Mouse (Mus musculus) liver, embryonic 15.5 days (tissue): ENCODE results near the gene H2al1d. TPM values are rescaled to one million over a fixed set of nuclear protein-coding genes. Genes with fewer than 3 reads are reported as not detected.
"Not testable (repeated sequence)": the region's sequence is repeated elsewhere in the genome, so short reads cannot be mapped to it uniquely, and the experiment has no call there.

Experiments
- ATAC-seq: fragments of 200-750 bp; cut with Nextera tagmentation; 2 replicates; pipeline ENCODE4 v1.8.0; 2017; ENCODE audit warnings: moderate number of reproducible peaks, mild to moderate bottlenecking, moderate library complexity; ENCODE audit not compliant: insufficient read depth
- H3K27ac ChIP-seq: fragments of 300-500 bp; sonication (generic); replicated peaks from 2 replicates; pipeline ENCODE4 v1.5.1; 2015; ENCODE audit warnings: mild to moderate bottlenecking, inconsistent platforms
- H3K27me3 ChIP-seq: fragments of 300-500 bp; sonication (generic); 2 replicates; pipeline ENCODE4 v1.6.1; 2015; ENCODE audit warnings: mild to moderate bottlenecking, inconsistent platforms
- H3K36me3 ChIP-seq: fragments of 300-500 bp; sonication (generic); replicated peaks from 2 replicates; pipeline ENCODE4 v1.6.1; 2015; ENCODE audit warnings: moderate library complexity, mild to moderate bottlenecking, inconsistent platforms
- H3K4me1 ChIP-seq: fragments of 300-500 bp; sonication (generic); replicated peaks from 2 replicates; pipeline ENCODE4 v1.6.1; 2015; ENCODE audit warnings: inconsistent platforms
- H3K4me2 ChIP-seq: fragments of 300-500 bp; sonication (generic); 2 replicates; pipeline ENCODE4 v1.6.1; 2015; ENCODE audit warnings: moderate library complexity, mild to moderate bottlenecking, inconsistent platforms
- H3K4me3 ChIP-seq: fragments of 300-500 bp; sonication (generic); replicated peaks from 2 replicates; pipeline ENCODE4 v1.5.1; 2015; ENCODE audit warnings: mild to moderate bottlenecking, inconsistent platforms
- H3K9ac ChIP-seq: fragments of 300-500 bp; sonication (generic); 2 replicates; pipeline ENCODE4 v1.6.1; 2015; ENCODE audit warnings: moderate library complexity, mild to moderate bottlenecking, inconsistent platforms
- H3K9me3 ChIP-seq: fragments of 300-500 bp; sonication (generic); replicated peaks from 2 replicates; pipeline ENCODE4 v1.6.1; 2016; ENCODE audit warnings: inconsistent platforms
- WGBS: fragments of 180-500 bp; shearing (Covaris S2); methylation state at CpG from one replicate; pipeline ENCODE4 v1.1.7; 2015; ENCODE audit warnings: mixed read lengths; ENCODE audit not compliant: insufficient replicate concordance; 5-methylcytosine and 5-hydroxymethylcytosine counted together
- polyA plus RNA-seq: library from polyadenylated mRNA; unstranded; fragments of >200 nt; fragmentation: Nextera tagmentation; extraction: Ambion mirVana; gene quantifications from 2 replicates; pipeline ENCODE4 v1.2.1, GENCODE M21; 2015

Gene H2al1d
- polyA plus RNA-seq, 1 experiment from 2014 or later = not detected

DNA sequence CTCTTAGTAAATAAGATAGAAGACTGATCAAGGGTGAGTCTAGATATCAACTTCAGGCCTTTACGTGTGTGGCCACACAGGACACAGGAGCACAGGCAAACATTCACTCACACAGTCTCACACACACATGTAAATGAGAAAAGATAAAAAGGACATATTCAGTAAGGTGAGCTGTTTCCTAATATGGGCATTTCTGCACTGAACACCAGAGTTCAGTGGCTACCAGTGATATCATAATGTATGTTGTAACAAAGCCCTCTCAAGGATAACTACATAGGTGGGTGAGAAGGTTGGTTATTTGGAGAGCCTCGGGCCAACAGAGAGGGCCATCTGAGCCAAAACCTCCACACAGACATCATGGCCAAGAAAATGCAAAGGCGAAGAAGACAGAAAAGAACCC lies 3.0 kb downstream of the H2al1d start, which contains the start of gene H2al1e:
H2al1e (plus strand) TSS at position 301 of the 400 bp plus-strand sequence.
- not testable (repeated sequence) for H3K4me1 ChIP-seq, H3K36me3 ChIP-seq, ATAC-seq, H3K9ac ChIP-seq, H3K4me2 ChIP-seq, H3K27me3 ChIP-seq, H3K4me3 ChIP-seq, H3K9me3 ChIP-seq, H3K27ac ChIP-seq
- no CpG with 5 or more reads among the region's 3 CpGs for WGBS

DNA sequence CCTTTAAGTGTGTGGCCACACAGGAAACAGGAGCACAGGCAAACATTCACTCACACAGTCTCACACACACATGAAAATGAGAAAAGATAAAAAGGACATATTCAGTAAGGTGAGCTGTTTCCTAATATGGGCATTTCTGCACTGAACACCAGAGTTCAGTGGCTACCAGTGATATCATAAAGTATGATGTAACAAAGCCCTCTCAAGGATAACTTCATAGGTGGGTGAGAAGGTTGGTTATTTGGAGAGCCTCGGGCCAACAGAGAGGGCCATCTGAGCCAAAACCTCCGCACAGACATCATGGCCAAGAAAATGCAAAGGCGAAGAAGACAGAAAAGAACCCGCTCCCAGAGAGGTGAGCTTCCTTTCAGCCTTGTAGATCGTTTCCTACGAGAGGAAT lies 6.2 kb downstream of the H2al1d start, which contains the start of gene H2al1f:
H2al1f (plus strand) TSS at position 301 of the 400 bp plus-strand sequence.
- H3K4me2 ChIP-seq, H3K27me3 ChIP-seq, H3K4me3 ChIP-seq, H3K9me3 ChIP-seq, H3K4me1 ChIP-seq, H3K9ac ChIP-seq, ATAC-seq, H3K36me3 ChIP-seq, H3K27ac ChIP-seq: not testable (repeated sequence)
- no CpG with 5 or more reads among the region's 6 CpGs for WGBS

DNA sequence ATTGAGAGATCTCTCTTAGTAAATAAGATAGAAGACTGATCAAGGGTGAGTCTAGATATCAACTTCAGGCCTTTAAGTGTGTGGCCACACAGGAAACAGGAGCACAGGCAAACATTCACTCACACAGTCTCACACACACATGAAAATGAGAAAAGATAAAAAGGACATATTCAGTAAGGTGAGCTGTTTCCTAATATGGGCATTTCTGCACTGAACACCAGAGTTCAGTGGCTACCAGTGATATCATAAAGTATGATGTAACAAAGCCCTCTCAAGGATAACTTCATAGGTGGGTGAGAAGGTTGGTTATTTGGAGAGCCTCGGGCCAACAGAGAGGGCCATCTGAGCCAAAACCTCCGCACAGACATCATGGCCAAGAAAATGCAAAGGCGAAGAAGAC lies 9.3 kb downstream of the H2al1d start, which contains the start of gene H2al1g:
H2al1g (plus strand) TSS at position 301 of the 400 bp plus-strand sequence.
- H3K36me3 ChIP-seq, H3K4me1 ChIP-seq, H3K27ac ChIP-seq, H3K27me3 ChIP-seq, H3K4me2 ChIP-seq, ATAC-seq, H3K9ac ChIP-seq, H3K9me3 ChIP-seq, H3K4me3 ChIP-seq: not testable (repeated sequence)
- WGBS = no CpG with 5 or more reads among the region's 3 CpGs

DNA sequence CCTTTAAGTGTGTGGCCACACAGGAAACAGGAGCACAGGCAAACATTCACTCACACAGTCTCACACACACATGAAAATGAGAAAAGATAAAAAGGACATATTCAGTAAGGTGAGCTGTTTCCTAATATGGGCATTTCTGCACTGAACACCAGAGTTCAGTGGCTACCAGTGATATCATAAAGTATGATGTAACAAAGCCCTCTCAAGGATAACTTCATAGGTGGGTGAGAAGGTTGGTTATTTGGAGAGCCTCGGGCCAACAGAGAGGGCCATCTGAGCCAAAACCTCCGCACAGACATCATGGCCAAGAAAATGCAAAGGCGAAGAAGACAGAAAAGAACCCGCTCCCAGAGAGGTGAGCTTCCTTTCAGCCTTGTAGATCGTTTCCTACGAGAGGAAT lies 12.6 kb downstream of the H2al1d start, which contains the start of gene H2al1h:
H2al1h (plus strand) TSS at position 301 of the 400 bp plus-strand sequence.
- not testable (repeated sequence) for H3K27ac ChIP-seq, H3K4me2 ChIP-seq, ATAC-seq, H3K9me3 ChIP-seq, H3K4me3 ChIP-seq, H3K4me1 ChIP-seq, H3K27me3 ChIP-seq, H3K9ac ChIP-seq, H3K36me3 ChIP-seq
- no CpG with 5 or more reads among the region's 6 CpGs for WGBS

DNA sequence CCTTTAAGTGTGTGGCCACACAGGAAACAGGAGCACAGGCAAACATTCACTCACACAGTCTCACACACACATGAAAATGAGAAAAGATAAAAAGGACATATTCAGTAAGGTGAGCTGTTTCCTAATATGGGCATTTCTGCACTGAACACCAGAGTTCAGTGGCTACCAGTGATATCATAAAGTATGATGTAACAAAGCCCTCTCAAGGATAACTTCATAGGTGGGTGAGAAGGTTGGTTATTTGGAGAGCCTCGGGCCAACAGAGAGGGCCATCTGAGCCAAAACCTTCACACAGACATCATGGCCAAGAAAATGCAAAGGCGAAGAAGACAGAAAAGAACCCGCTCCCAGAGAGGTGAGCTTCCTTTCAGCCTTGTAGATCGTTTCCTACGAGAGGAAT lies 15.7 kb downstream of the H2al1d start, which contains the start of gene H2al1i:
H2al1i (plus strand) TSS at position 301 of the 400 bp plus-strand sequence.
- not testable (repeated sequence) for H3K4me3 ChIP-seq, H3K4me1 ChIP-seq, H3K36me3 ChIP-seq, H3K9ac ChIP-seq, H3K9me3 ChIP-seq, H3K27me3 ChIP-seq, ATAC-seq, H3K4me2 ChIP-seq, H3K27ac ChIP-seq
- WGBS = 65% methylated on average over 2 of the region's 5 CpGs

DNA sequence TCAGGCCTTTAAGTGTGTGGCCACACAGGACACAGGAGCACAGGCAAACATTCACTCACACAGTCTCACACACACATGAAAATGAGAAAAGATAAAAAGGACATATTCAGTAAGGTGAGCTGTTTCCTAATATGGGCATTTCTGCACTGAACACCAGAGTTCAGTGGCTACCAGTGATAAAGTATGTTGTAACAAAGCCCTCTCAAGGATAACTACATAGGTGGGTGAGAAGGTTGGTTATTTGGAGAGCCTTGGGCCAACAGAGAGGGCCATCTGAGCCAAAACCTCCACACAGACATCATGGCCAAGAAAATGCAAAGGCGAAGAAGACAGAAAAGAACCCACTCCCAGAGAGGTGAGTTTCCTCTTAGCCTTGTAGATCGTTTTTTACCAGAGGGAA lies 18.9 kb downstream of the H2al1d start, which contains the start of gene H2al1j:
H2al1j (plus strand) TSS at position 301 of the 400 bp plus-strand sequence.
- not testable (repeated sequence) for ATAC-seq, H3K27ac ChIP-seq, H3K36me3 ChIP-seq, H3K9ac ChIP-seq, H3K4me1 ChIP-seq, H3K4me2 ChIP-seq, H3K27me3 ChIP-seq, H3K4me3 ChIP-seq, H3K9me3 ChIP-seq
- 47% methylated on average over 2 of the region's 2 CpGs for WGBS

DNA sequence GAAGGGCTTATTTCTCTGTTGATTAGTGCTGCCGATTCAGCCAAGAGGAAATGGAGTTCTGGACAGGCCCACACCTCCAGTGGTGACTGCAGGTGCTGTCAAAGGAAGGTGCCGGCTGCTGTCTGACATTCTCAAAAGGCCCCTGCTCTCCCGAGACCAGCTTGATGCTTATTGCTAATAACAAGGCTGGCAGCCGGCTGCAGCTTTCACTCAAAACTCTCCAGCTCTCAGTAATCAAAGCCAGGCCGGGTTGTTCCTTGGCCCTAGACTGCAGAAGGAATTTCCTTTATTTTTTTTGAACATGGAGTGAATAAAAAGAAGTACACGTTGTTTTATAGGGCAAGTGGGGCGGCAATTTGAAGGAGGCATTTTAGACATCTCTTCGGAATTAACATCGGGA lies 37.1 kb downstream of the H2al1d start:
- ATAC-seq = no peak
- H3K4me3 ChIP-seq = no peak overlapping the region
- H3K36me3 ChIP-seq = no peaks in the 10 kb centered on the region
- H3K9me3 ChIP-seq = no peaks in the 10 kb centered on the region
- H3K9ac ChIP-seq = no peak overlapping the region
- WGBS = 66% methylated on average over 9 of the region's 9 CpGs
- H3K4me2 ChIP-seq = no peak overlapping the region
- no peaks in the 10 kb centered on the region for H3K27me3 ChIP-seq
- no peaks in the 10 kb centered on the region for H3K4me1 ChIP-seq
- no peak overlapping the region for H3K27ac ChIP-seq

DNA sequence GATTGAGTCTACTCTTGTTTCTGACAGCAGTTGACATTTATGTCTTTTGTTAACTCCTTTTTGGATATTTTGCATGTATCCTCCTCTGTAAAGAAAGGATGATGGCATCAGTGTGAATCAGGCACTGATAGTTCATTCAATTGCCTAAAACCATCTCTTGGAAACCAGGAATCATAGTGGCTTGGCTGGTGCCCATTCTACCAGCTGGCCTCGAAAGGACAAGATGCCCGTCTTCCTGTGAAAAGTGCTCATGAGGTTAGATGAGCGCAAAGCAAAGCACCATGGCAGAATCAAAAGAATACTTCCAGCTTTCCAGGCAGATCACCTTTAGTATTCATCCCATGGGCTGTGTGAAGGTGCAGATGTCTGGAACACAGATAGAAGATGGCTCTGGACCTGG lies 38.1 kb downstream of the H2al1d start:
- 72% methylated on average over 3 of the region's 3 CpGs for WGBS

More for the DNA sequence above, 38.1 kb downstream of the H2al1d start:
- no peaks in the 10 kb centered on the region for H3K4me1 ChIP-seq
- H3K9me3 ChIP-seq = no peaks in the 10 kb centered on the region
- no peak overlapping the region for H3K9ac ChIP-seq
- no peaks in the 10 kb centered on the region for H3K27me3 ChIP-seq
- no peak overlapping the region for H3K27ac ChIP-seq
- no peaks in the 10 kb centered on the region for H3K36me3 ChIP-seq
- no peak overlapping the region for H3K4me2 ChIP-seq
- no peak overlapping the region for H3K4me3 ChIP-seq
- ATAC-seq = no peak

Other genes starting within 250 kb of the H2al1d start
- not detected in 2 replicates for gene H2al1a, start 9.6 kb upstream of the H2al1d start, polyA plus RNA-seq
- not detected in 2 replicates for gene H2al1b, start 6.4 kb upstream of the H2al1d start, polyA plus RNA-seq
- gene H2al1c, start 3.2 kb upstream of the H2al1d start, polyA plus RNA-seq = not detected in 2 replicates
- not detected in 2 replicates for gene H2al1e, start 3.1 kb downstream of the H2al1d start, polyA plus RNA-seq
- gene H2al1f, start 6.3 kb downstream of the H2al1d start, polyA plus RNA-seq = not detected in 2 replicates
- gene H2al1g, start 9.4 kb downstream of the H2al1d start, polyA plus RNA-seq = not detected in 2 replicates
- gene H2al1h, start 12.7 kb downstream of the H2al1d start, polyA plus RNA-seq = not detected in 2 replicates
- not detected in 2 replicates for gene H2al1i, start 15.8 kb downstream of the H2al1d start, polyA plus RNA-seq
- gene H2al1j, start 19.0 kb downstream of the H2al1d start, polyA plus RNA-seq = not detected in 2 replicates